Mouse (Mus musculus) heart, embryonic 12.5 days (tissue): ENCODE data around the gene Camk2g. TPM values are rescaled to one million over a fixed set of nuclear protein-coding genes. Genes with fewer than 3 reads are reported as not detected.

Experiments used
- ATAC-seq: fragments of 200-750 bp; cut with Nextera tagmentation; 2 replicates; pipeline ENCODE4 v1.8.0; 2017; ENCODE audit warnings: moderate TSS enrichment, moderate library complexity; ENCODE audit not compliant: insufficient number of reproducible peaks, low FRiP score
- H3K27ac ChIP-seq: fragments of 300-500 bp; sonication (generic); 2 replicates; pipeline ENCODE4 v1.5.1; 2016; ENCODE audit warnings: mild to moderate bottlenecking, moderate library complexity; ENCODE audit not compliant: poor library complexity, severe bottlenecking
- H3K27me3 ChIP-seq: fragments of 300-500 bp; sonication (generic); replicated peaks from 2 replicates; pipeline ENCODE4 v1.6.1; 2016; ENCODE audit warnings: mild to moderate bottlenecking, moderate library complexity
- H3K36me3 ChIP-seq: fragments of 300-500 bp; sonication (generic); 2 replicates; pipeline ENCODE4 v1.6.1; 2016; ENCODE audit warnings: mild to moderate bottlenecking, moderate library complexity
- H3K4me1 ChIP-seq: fragments of 300-500 bp; sonication (generic); replicated peaks from 2 replicates; pipeline ENCODE4 v1.6.1; 2016; ENCODE audit warnings: mild to moderate bottlenecking
- H3K4me2 ChIP-seq: fragments of 300-500 bp; sonication (generic); 2 replicates; pipeline ENCODE4 v1.6.1; 2016; ENCODE audit warnings: mild to moderate bottlenecking, moderate library complexity
- H3K4me3 ChIP-seq: fragments of 300-500 bp; sonication (generic); 2 replicates; pipeline ENCODE4 v1.5.1; 2016; ENCODE audit warnings: mild to moderate bottlenecking
- H3K9ac ChIP-seq: fragments of 300-500 bp; sonication (generic); 2 replicates; pipeline ENCODE4 v1.6.1; 2016; ENCODE audit warnings: mild to moderate bottlenecking, moderate library complexity
- H3K9me3 ChIP-seq: fragments of 300-500 bp; sonication (generic); replicated peaks from 2 replicates; pipeline ENCODE4 v1.6.1; 2016; ENCODE audit warnings: mild to moderate bottlenecking, moderate library complexity
- WGBS: fragments of 180-500 bp; shearing (Covaris S2); methylation state at CpG from one replicate; pipeline ENCODE4 v1.1.7; 2016; 5-methylcytosine and 5-hydroxymethylcytosine counted together
- polyA plus RNA-seq: library from polyadenylated mRNA; unstranded; fragments of >200 nt; fragmentation: Nextera tagmentation; extraction: Ambion mirVana; gene quantifications from 2 replicates; pipeline ENCODE4 v1.2.1, GENCODE M21; 2016

Gene Camk2g
- polyA plus RNA-seq, 1 experiment from 2014 or later, result 65.4 TPM

GRCm38 (mm10) chr14:20792922-20793757, 748 bp downstream of the Camk2g start:
- Histone ChIP-seq H3K9ac (peak overlapping the region; percentile 97), H3K4me3 (peak overlapping the region; percentile 97), H3K27me3 (no peaks in the 10 kb centered on the region), H3K4me1 (peaks cover 40% of the 10 kb centered on the region), H3K9me3 (no peaks in the 10 kb centered on the region), H3K4me2 (peak overlapping the region; percentile 88), H3K27ac (peak overlapping the region; percentile 80), H3K36me3 (peaks cover 33% of the 10 kb centered on the region)
- ATAC-seq, result peak; percentile 46
- WGBS, result 2% methylated on average over 51 of the region's 57 CpGs

- no peaks in the 10 kb centered on the region for H3K9me3 ChIP-seq
- H3K9ac ChIP-seq, result peak overlapping the region; percentile 97
- H3K4me3 ChIP-seq, result peak overlapping the region; percentile 97
- H3K4me1 ChIP-seq, result peaks cover 47% of the 10 kb centered on the region
- H3K36me3 ChIP-seq, result peaks cover 35% of the 10 kb centered on the region
- no peaks in the 10 kb centered on the region for H3K27me3 ChIP-seq
- WGBS, result 67% methylated on average over 8 of the region's 8 CpGs
- peak overlapping the region; percentile 88 for H3K4me2 ChIP-seq
- no peak overlapping the region for H3K27ac ChIP-seq
- ATAC-seq, result no peak
These were observed 1.5 kb downstream of the Camk2g start for GRCm38 (mm10) chr14:20792243-20792921.

- Histone ChIP-seq H3K4me3 (no peak overlapping the region), H3K27me3 (no peaks in the 10 kb centered on the region), H3K4me2 (no peak overlapping the region), H3K9ac (0 out of 2 replicates have a peak overlapping the region, but pooled peaks have one; percentile 97), H3K4me1 (peaks cover 54% of the 10 kb centered on the region), H3K27ac (no peak overlapping the region), H3K36me3 (peaks cover 35% of the 10 kb centered on the region), H3K9me3 (no peaks in the 10 kb centered on the region)
- 83% methylated on average over 16 of the region's 16 CpGs for WGBS
- no peak for ATAC-seq
These were observed 2.2 kb downstream of the Camk2g start for GRCm38 (mm10) chr14:20791511-20792242.

- Histone ChIP-seq H3K9ac (no peak overlapping the region), H3K4me1 (peaks cover 61% of the 10 kb centered on the region), H3K9me3 (no peaks in the 10 kb centered on the region), H3K4me2 (no peak overlapping the region), H3K27me3 (no peaks in the 10 kb centered on the region), H3K4me3 (no peak overlapping the region), H3K27ac (no peak overlapping the region), H3K36me3 (peaks cover 38% of the 10 kb centered on the region)
- ATAC-seq, result no peak
- 89% methylated on average over 6 of the region's 6 CpGs for WGBS
These were observed 2.9 kb downstream of the Camk2g start for GRCm38 (mm10) chr14:20790996-20791395.

- Histone ChIP-seq H3K27me3 (no peaks in the 10 kb centered on the region), H3K9ac (no peak overlapping the region), H3K27ac (no peak overlapping the region), H3K4me2 (no peak overlapping the region), H3K4me1 (peaks cover 61% of the 10 kb centered on the region), H3K9me3 (no peaks in the 10 kb centered on the region), H3K4me3 (no peak overlapping the region), H3K36me3 (peaks cover 43% of the 10 kb centered on the region)
- WGBS, result 93% methylated on average over 5 of the region's 5 CpGs
- no peak for ATAC-seq
These were observed 3.4 kb downstream of the Camk2g start for GRCm38 (mm10) chr14:20790445-20790844.

GRCm38 (mm10) chr14:20789593-20789992, 4.3 kb downstream of the Camk2g start:
- WGBS, result 83% methylated on average over 4 of the region's 4 CpGs
- H3K4me1 ChIP-seq, result peaks cover 66% of the 10 kb centered on the region

GRCm38 (mm10) chr14:20788151-20788550, 5.7 kb downstream of the Camk2g start:
- peaks cover 71% of the 10 kb centered on the region for H3K4me1 ChIP-seq
- H3K36me3 ChIP-seq, result peaks cover 64% of the 10 kb centered on the region
- no peaks in the 10 kb centered on the region for H3K27me3 ChIP-seq
- no peak overlapping the region for H3K4me3 ChIP-seq
- H3K27ac ChIP-seq, result no peak overlapping the region
- WGBS, result 72% methylated on average over 3 of the region's 3 CpGs
- H3K9me3 ChIP-seq, result no peaks in the 10 kb centered on the region
- no peak overlapping the region for H3K4me2 ChIP-seq
- no peak for ATAC-seq
- H3K9ac ChIP-seq, result no peak overlapping the region

More at GRCm38 (mm10) chr14:20789593-20789992, 4.3 kb downstream of the Camk2g start:
- no peaks in the 10 kb centered on the region for H3K27me3 ChIP-seq
- H3K4me2 ChIP-seq, result no peak overlapping the region
- H3K4me3 ChIP-seq, result no peak overlapping the region
- H3K36me3 ChIP-seq, result peaks cover 50% of the 10 kb centered on the region
- H3K9ac ChIP-seq, result peak overlapping the region; percentile 7; the same call in 1 of the 2 replicates
- H3K9me3 ChIP-seq, result no peaks in the 10 kb centered on the region
- H3K27ac ChIP-seq, result no peak overlapping the region
- ATAC-seq, result no peak

GRCm38 (mm10) chr14:20786611-20787015, 7.3 kb downstream of the Camk2g start:
- 53% methylated on average over 4 of the region's 4 CpGs for WGBS
- H3K4me3 ChIP-seq, result no peak overlapping the region
- H3K4me2 ChIP-seq, result peak overlapping the region; percentile 48
- H3K9ac ChIP-seq, result 0 out of 2 replicates have a peak overlapping the region, but pooled peaks have one; percentile 20
- H3K9me3 ChIP-seq, result no peaks in the 10 kb centered on the region
- H3K36me3 ChIP-seq, result peaks cover 76% of the 10 kb centered on the region
- H3K27ac ChIP-seq, result peak overlapping the region; percentile 66
- H3K27me3 ChIP-seq, result no peaks in the 10 kb centered on the region
- ATAC-seq, result no peak
- H3K4me1 ChIP-seq, result peaks cover 66% of the 10 kb centered on the region

- no peaks in the 10 kb centered on the region for H3K9me3 ChIP-seq
- H3K9ac ChIP-seq, result 0 out of 2 replicates have a peak overlapping the region, but pooled peaks have one; percentile 20
- peaks cover 76% of the 10 kb centered on the region for H3K36me3 ChIP-seq
- H3K4me2 ChIP-seq, result no peak overlapping the region
- no peaks in the 10 kb centered on the region for H3K27me3 ChIP-seq
- peak overlapping the region; percentile 66; the same call in 1 of the 2 replicates for H3K27ac ChIP-seq
- peaks cover 68% of the 10 kb centered on the region for H3K4me1 ChIP-seq
- WGBS, result 82% methylated on average over 5 of the region's 5 CpGs
- H3K4me3 ChIP-seq, result no peak overlapping the region
- no peak for ATAC-seq
These were observed 7.9 kb downstream of the Camk2g start for GRCm38 (mm10) chr14:20786020-20786419.

- H3K4me3 ChIP-seq, result no peak overlapping the region
- H3K9ac ChIP-seq, result peak overlapping the region; percentile 6; the same call in 1 of the 2 replicates
- H3K27ac ChIP-seq, result 0 out of 2 replicates have a peak overlapping the region, but pooled peaks have one; percentile 20
- WGBS, result 70% methylated on average over 1 of the region's 1 CpGs
- peaks cover 63% of the 10 kb centered on the region for H3K4me1 ChIP-seq
- H3K27me3 ChIP-seq, result no peaks in the 10 kb centered on the region
- no peaks in the 10 kb centered on the region for H3K9me3 ChIP-seq
- no peak for ATAC-seq
- peaks cover 76% of the 10 kb centered on the region for H3K36me3 ChIP-seq
- 0 out of 2 replicates have a peak overlapping the region, but pooled peaks have one; percentile 2 for H3K4me2 ChIP-seq
These were observed 8.7 kb downstream of the Camk2g start for GRCm38 (mm10) chr14:20785231-20785630.
